In genomic region chr4:130391265-130391664, GRCm38 (mm10) we compare ENCODE assay signal across 10 mouse cellular contexts. TPM values are rescaled to one million over a fixed set of nuclear protein-coding genes. Genes with fewer than 3 reads are reported as not detected.
A peak's percentile ranks its signal among the peaks of the same experiment; 100 is the strongest.
DNase-seq lines count a peak whose midpoint lies in the region; ATAC-seq and TF ChIP-seq lines count a peak whose summit lies in the region.
"Had no signal": no experiment of that assay in that cellular context is flagged by ENCODE, and none has a peak within 500 bp of the region (broad histone marks: within the 10 kb centered on the region; RNA-seq: fewer than 3 reads in every experiment).

No protein-coding gene starts in this region.

- H3K4me3 ChIP-seq in kidney, adult 2 months (ENCODE audit: insufficient read depth, low read depth, low read length): no peak overlapping the region
- no peak overlapping the region for H3K4me3 ChIP-seq in embryonic facial prominence, embryonic 11.5 days (ENCODE audit: low read depth, low read length)
- H3K4me3 ChIP-seq: forebrain, embryonic 13.5 days; left cerebral cortex, adult 2 months had no signal

- H3K27me3 ChIP-seq in kidney, adult 2 months (replicated peaks; ENCODE audit: control insufficient read depth, insufficient read depth, low read length): no peaks in the 10 kb centered on the region
- H3K27me3 ChIP-seq in embryonic facial prominence, embryonic 11.5 days (ENCODE audit: control insufficient read depth, insufficient read depth, low read length): no peaks in the 10 kb centered on the region
- H3K27me3 ChIP-seq: forebrain, embryonic 13.5 days had no signal

- ATAC-seq in embryonic facial prominence, embryonic 11.5 days (replicated peaks; ENCODE audit: insufficient number of reproducible peaks, low FRiP score, low TSS enrichment, low read depth): no peak
- ATAC-seq: forebrain, embryonic 13.5 days had no signal

- no peak overlapping the region for H3K4me2 ChIP-seq in embryonic facial prominence, embryonic 11.5 days (ENCODE audit: low read depth, low read length)
- H3K4me2 ChIP-seq: forebrain, embryonic 13.5 days had no signal

- H3K36me3 ChIP-seq in kidney, adult 2 months (ENCODE audit: control insufficient read depth, insufficient read depth, low read length): no peaks in the 10 kb centered on the region
- H3K36me3 ChIP-seq in embryonic facial prominence, embryonic 11.5 days (replicated peaks; ENCODE audit: control insufficient read depth, insufficient read depth, low read depth, low read length): peaks cover 3% of the 10 kb centered on the region

- no peak for TF ChIP-seq POLR2A in kidney, adult 2 months (IDR thresholded peaks at IDR 0.05; ENCODE audit: low read depth, low read length)

- H3K27ac ChIP-seq in kidney, adult 2 months (ENCODE audit: insufficient read depth, low read depth, low read length): no peak overlapping the region
- H3K27ac ChIP-seq in embryonic facial prominence, embryonic 11.5 days (replicated peaks; ENCODE audit: low read depth, low read length): no peak overlapping the region
- H3K27ac ChIP-seq: forebrain, embryonic 13.5 days; left cerebral cortex, adult 2 months had no signal

- peak; percentile 13 for DNase-seq in kidney, adult 2 months
- no peak for DNase-seq in kidney, postnatal 14 days
- peak; percentile 37 for DNase-seq in thymus, postnatal 4 days
- DNase-seq in thymus, postnatal 0 days (ENCODE audit: low spot score): no peak
- DNase-seq in embryonic facial prominence, embryonic 11.5 days (ENCODE audit: low spot score): peak; percentile 12
- DNase-seq in gastrocnemius, postnatal 4 days (ENCODE audit: low spot score in 2 of 2): no peak
- DNase-seq in gastrocnemius, adult 18-20 months (ENCODE audit: low spot score): no peak
- DNase-seq: cerebellum, adult 8-10 months had no signal

- 70% methylated on average over 3 of the region's 3 CpGs for WGBS in kidney, adult 2 months
- 65% methylated on average over 3 of the region's 3 CpGs for WGBS in embryonic facial prominence, embryonic 11.5 days

- H3K9me3 ChIP-seq in embryonic facial prominence, embryonic 11.5 days (replicated peaks; ENCODE audit: control insufficient read depth, low read length): no peaks in the 10 kb centered on the region
- H3K9me3 ChIP-seq: forebrain, embryonic 13.5 days had no signal

- no peak overlapping the region for H3K9ac ChIP-seq in embryonic facial prominence, embryonic 11.5 days (replicated peaks; ENCODE audit: low read length)
- H3K9ac ChIP-seq: forebrain, embryonic 13.5 days had no signal

- 0 out of 2 replicates have a peak, but pooled peaks have one; percentile 27 for TF ChIP-seq CTCF in kidney, adult 2 months (conservative IDR thresholded peaks at IDR 0.05; ENCODE audit: insufficient read depth, insufficient read length, low read depth, low read length)

- H3K4me1 ChIP-seq in kidney, adult 2 months (ENCODE audit: control insufficient read depth, insufficient read depth, low read length): peaks cover 20% of the 10 kb centered on the region; the same call in 1 of the 2 replicates
- no peaks in the 10 kb centered on the region for H3K4me1 ChIP-seq in embryonic facial prominence, embryonic 11.5 days (ENCODE audit: control insufficient read depth, insufficient read depth, low read length)
- H3K4me1 ChIP-seq: forebrain, embryonic 13.5 days had no signal

RNA-seq across cellular contexts. Expression of gene Snrnp40, which starts 31.3 kb away (rescaled TPM):
- polyA plus RNA-seq in kidney, adult 2 months (2012; rRNA removed): 22.1 and 23.2 TPM in 2 replicates
- 152 and 156 TPM in 2 replicates for polyA plus RNA-seq in thymus, postnatal 0 days (2015; fragmentation: Nextera tagmentation; extraction: Ambion mirVana)
- polyA plus RNA-seq in embryonic facial prominence, embryonic 11.5 days (2014; fragmentation: Nextera tagmentation; extraction: Ambion mirVana): 209 and 213 TPM in 2 replicates
- total RNA-seq in gastrocnemius, postnatal 4 days (2021): 10 to 100 TPM; 38.5 to 41.3 TPM
- total RNA-seq in gastrocnemius, adult 18-20 months (2021): 10 to 100 TPM; 11.6 to 11.7 TPM

RNA-seq across cellular contexts. Expression of gene Zcchc17, which starts 31.5 kb away (rescaled TPM):
- 21.1 and 22.7 TPM in 2 replicates for polyA plus RNA-seq in kidney, adult 2 months (2012; rRNA removed)
- 96.6 and 104 TPM in 2 replicates for polyA plus RNA-seq in thymus, postnatal 0 days (2015; fragmentation: Nextera tagmentation; extraction: Ambion mirVana)
- polyA plus RNA-seq in embryonic facial prominence, embryonic 11.5 days (2014; fragmentation: Nextera tagmentation; extraction: Ambion mirVana): 85.4 and 93.1 TPM in 2 replicates
- total RNA-seq in gastrocnemius, postnatal 4 days (2021): 10 to 100 TPM; 42.3 to 42.6 TPM
- total RNA-seq in gastrocnemius, adult 18-20 months (2021): 10 to 100 TPM; 42.5 to 44.8 TPM

Comparison
In these comparisons a context has a peak if more than half of its experiments do, and no peak if none do; other contexts are left out.
1. DNase-seq: peak in kidney, adult 2 months (single experiment), thymus, postnatal 4 days (single experiment) and embryonic facial prominence, embryonic 11.5 days (single experiment); none in kidney, postnatal 14 days (single experiment), thymus, postnatal 0 days (single experiment), gastrocnemius, postnatal 4 days (0 of 2) and gastrocnemius, adult 18-20 months (single experiment).